Mouse (Mus musculus) embryo, embryonic 11 days (tissue): Measurements from ENCODE around the gene Arhgef38.

Experiments used
- DNase-seq: peaks from one replicate; pipeline ENCODE4 v3.0.0-alpha.2; 2015

Gene Arhgef38

DNA sequence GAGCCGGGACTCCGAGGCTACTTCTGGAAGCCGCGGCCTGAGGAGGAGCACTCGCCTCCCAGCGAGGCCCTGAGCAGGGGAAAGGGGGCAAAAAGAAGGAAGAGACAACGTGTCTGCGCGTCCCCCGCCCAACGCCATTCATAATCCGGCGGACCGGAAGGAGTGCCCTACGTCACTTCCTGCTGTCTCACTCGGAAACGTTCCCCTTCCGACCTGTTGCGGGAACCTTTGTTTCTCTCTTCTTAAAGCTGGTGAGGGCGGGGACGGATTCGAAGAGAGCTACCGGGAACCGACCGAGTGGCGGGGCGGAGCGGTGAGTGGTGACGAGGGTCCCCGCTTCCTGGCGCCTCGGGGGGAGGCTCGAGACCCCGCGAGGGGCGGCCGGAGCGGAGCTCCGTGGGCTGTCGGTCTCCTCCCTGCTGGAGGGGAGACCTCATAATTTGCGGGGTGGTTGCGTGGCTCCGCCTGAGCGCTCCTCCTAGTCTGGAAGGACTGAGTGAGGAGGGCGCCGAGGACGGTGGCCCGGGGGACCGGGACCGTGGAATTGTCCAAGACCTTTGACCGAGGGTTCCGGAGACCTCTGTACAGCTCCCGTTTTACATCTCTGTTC is 143.0 kb downstream of the Arhgef38 start, which contains the start of the genes Ints12 and Gstcd:
Gene Ints12 (plus strand): TSS at position 177 of the 610 bp plus-strand sequence.
Gene Gstcd (minus strand): TSS at position 370 of the 610 bp plus-strand sequence.
- peak; percentile 97 for DNase-seq

DNA sequence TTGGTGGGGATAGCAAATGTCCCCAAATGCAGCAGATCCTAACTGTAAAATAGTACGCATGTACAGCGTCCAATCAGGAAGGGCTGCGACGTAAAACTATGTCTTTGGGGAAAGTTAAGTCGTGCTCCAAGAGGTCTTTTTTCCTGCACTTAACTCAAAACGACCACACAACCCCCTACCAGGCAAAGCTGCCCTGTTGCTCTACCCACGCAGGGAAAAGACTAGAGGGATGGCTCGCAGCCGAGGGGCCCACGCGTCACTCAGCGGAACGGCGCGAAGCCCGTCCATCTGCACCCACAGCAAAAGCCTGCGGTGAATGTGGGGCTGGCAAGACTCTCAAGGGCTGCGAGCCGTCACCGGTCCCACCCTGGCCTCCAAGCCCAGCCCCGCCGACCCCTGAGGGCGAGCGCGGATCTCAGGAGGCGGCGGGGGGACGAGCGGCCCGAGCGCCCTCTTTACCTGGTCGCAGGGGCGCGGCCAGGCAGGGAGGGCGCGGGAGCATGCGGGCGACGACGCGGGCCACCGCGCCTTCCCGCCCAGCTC is 143.6 kb downstream of the Arhgef38 start:
- no peak for DNase-seq

DNA sequence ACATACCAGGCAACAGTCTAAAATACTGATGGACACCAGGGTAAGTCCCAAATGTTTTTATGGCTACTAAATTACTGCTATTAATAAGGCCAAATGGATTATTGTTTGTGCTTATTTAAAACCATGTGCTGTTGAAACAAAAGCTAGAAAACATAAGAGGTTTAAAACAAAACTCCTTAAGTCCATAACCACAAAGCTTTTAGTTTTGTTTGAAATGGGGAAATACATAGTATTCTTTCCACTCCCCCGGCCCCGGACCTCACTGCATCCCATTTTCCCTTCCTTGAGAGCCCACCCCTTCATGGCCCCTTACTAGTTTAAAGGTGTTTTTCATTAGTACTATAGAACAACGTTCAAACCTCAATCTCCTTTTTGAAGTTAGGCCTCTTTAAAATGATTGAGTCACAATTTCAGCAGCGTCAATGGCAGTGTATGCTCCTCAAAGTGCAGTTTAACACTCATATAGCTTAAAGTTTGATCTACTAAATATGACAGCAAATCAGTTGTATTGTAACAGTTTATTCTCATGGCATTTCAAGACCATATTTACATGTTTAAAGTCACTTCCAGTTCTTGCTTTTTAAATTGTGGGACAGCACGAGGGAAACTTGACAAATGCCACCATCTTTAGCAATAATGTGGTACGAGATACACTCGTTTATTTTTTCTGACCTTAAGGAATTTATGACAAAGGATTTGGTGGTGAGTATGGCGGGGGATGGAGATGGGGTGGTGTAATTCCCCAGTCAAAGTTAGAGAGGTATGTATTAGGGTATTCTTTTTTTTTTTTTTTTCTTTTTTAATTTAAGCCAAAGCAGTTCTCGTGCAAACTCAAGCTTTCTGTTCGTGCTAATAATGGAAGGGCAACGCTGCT is 144.3 kb downstream of the Arhgef38 start:
- peak; percentile 30 for DNase-seq

DNA sequence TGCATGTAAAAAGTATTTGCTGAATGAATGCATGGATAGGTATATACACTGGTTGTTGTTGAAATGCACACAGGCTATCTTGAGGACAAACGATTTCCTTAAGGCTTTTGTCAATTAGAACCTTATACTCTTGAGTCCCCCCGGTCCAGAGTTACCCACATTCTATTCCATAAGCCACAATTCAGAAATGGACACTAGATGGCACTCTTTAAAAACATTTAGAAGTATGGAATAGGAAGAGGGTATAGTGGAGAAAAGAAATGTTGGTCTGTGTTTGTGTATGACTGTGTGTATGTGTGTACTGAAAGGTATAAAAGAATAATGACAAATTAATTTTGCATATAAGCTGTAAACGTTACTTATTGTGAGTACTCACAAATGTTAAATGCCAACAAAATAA is 148.9 kb downstream of the Arhgef38 start:
- DNase-seq = peak; percentile 72

DNA sequence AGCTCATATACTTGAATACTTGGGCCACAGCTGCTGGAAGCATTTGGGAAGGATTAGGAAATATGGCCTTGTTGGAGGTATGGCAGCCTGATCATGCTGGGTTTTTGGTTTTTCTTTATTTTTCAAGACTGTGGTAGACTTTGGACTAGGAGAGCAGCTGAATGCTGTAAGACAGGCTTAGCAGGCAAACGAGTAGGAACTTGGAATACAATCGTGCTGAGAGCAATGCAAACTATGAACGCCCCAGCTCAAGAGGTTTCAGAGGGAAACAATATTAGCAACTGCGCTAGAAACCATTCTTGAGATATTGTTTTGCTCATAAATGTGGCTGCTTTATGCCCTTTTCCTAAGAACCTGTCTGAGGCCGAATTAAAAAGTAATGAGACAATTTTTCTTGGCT is 152.0 kb downstream of the Arhgef38 start:
- no peak for DNase-seq

DNA sequence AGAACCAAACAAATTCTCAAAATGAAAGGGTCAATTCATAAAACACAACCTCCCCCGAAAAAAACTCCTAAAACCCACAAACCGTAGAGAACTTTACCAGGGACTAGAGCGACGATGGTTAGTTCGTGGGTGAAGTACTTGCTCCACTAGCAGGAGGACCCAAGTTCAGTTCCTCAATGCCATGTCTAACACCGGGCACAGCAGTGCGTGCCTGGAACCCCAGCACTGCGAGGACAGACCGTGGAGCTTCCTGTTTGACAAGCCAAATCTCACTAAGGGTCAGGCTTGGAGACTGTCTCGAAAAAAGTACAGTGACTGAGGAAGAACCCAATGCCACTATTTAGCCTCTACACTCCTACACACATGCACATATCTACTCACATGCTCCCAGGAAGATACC is 159.2 kb downstream of the Arhgef38 start:
- DNase-seq = no peak
